Mouse (Mus musculus) embryonic fibroblast, embryonic 13.5 days (primary cell): ENCODE data around the gene Zfp566. TPM values are rescaled to one million over a fixed set of nuclear protein-coding genes. Genes with fewer than 3 reads are reported as not detected.

Experiments used
- H3K27ac ChIP-seq: 2 replicates; pipeline ENCODE4 v1.5.1; 2012; ENCODE audit warnings: low read length, control low read depth, inconsistent platforms; ENCODE audit not compliant: insufficient read depth
- H3K4me1 ChIP-seq: 2 replicates; pipeline ENCODE4 v1.6.1; 2011; ENCODE audit warnings: low read length; ENCODE audit not compliant: control insufficient read depth, insufficient read depth
- H3K4me3 ChIP-seq: 2 replicates; pipeline ENCODE4 v1.5.1; 2011; ENCODE audit warnings: mild to moderate bottlenecking, control low read depth, low read length; ENCODE audit not compliant: insufficient read depth
- CTCF ChIP-seq: IDR thresholded peaks from 2 replicates; pipeline ENCODE4 v1.5.1; 2011; ENCODE audit warnings: mild to moderate bottlenecking, control low read depth, low read length, moderate library complexity, borderline replicate concordance; ENCODE audit not compliant: insufficient read depth
- POLR2A ChIP-seq: IDR thresholded peaks from 2 replicates; pipeline ENCODE4 v1.6.1; 2011; ENCODE audit warnings: low read depth, mild to moderate bottlenecking, control low read depth, low read length, moderate library complexity
- polyA plus RNA-seq: library from polyadenylated mRNA; stranded (reverse); fragments of >200 nt; gene quantifications from 2 replicates; pipeline ENCODE4 v1.2.4, GENCODE M21; 2011; ENCODE audit warnings: low read depth; ENCODE audit not compliant: missing spikeins, insufficient read length

Gene Zfp566
- polyA plus RNA-seq, 1 experiment = 4.8 TPM

DNA sequence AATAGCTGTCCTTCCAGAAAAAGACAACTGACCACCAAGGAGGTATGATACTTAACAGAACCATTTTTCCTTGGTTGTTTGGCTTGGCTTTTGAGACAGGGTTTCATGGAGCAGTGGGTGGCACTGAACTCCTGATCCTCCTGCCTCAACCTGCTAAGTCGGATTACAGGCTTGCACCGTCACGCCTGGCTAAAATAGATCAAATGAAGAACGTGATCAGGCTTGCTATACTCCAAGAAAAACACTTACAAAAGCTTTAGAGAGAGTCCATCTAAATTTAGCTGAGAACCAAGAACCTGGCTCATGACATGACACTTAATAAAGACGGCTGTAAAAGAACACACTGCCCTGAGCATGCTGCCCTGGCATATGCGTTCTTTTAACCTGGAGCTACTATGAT lies 30.0 kb downstream of the Zfp566 start:
- H3K4me1 ChIP-seq = no peaks in the 10 kb centered on the region
- H3K27ac ChIP-seq = no peak overlapping the region
- TF ChIP-seq POLR2A (no peak), CTCF (no peak)
- no peak overlapping the region for H3K4me3 ChIP-seq

GRCm38 (mm10) chr7:30053591-30053990 lies 36.7 kb downstream of the Zfp566 start:
- TF ChIP-seq CTCF (no peak), POLR2A (no peak)
- Histone ChIP-seq H3K27ac (no peak overlapping the region), H3K4me1 (no peaks in the 10 kb centered on the region), H3K4me3 (no peak overlapping the region)

- TF ChIP-seq CTCF (no peak), POLR2A (peak; percentile 63)
- peak within 1 kb of the TSS; percentile 66 for H3K4me3 ChIP-seq
- H3K27ac ChIP-seq = no peak within 1 kb of the TSS
- no peaks in the 10 kb centered on the region for H3K4me1 ChIP-seq
These were observed 39.3 kb downstream of the Zfp566 start, which contains the start of gene Zfp14 for GRCm38 (mm10) chr7:30050882-30051548. Gene Zfp14 (minus strand): TSS chr7:30051380.

DNA sequence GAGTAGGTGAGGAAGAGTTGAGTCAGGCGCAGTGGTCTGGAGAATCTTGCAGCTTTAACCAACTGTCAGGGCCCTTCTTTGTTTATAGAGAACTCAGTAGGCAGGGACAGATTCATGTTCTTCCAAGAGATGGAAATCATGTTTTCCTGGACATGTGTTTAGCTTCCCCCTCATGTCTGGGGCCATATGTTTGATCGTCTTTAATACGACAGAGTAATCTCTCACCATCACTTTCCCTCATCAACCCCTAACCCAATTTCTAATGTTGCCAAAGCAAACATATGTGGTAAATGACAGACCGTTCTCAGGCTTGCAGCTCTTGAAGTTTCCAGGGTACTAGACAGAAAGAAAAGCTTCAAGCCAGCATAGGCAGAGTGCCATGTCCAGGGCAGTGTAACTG lies 42.2 kb downstream of the Zfp566 start:
- Histone ChIP-seq H3K4me1 (no peaks in the 10 kb centered on the region), H3K4me3 (no peak overlapping the region), H3K27ac (no peak overlapping the region)
- no peak for TF ChIP-seq POLR2A
- no peak for TF ChIP-seq CTCF

GRCm38 (mm10) chr7:30044354-30044753 lies 46.0 kb downstream of the Zfp566 start:
- no peak for TF ChIP-seq POLR2A
- no peak for TF ChIP-seq CTCF
- Histone ChIP-seq H3K27ac (no peak overlapping the region), H3K4me1 (0 out of 2 replicates have a peak, but pooled peaks cover 2% of the 10 kb centered on the region), H3K4me3 (no peak overlapping the region)

DNA sequence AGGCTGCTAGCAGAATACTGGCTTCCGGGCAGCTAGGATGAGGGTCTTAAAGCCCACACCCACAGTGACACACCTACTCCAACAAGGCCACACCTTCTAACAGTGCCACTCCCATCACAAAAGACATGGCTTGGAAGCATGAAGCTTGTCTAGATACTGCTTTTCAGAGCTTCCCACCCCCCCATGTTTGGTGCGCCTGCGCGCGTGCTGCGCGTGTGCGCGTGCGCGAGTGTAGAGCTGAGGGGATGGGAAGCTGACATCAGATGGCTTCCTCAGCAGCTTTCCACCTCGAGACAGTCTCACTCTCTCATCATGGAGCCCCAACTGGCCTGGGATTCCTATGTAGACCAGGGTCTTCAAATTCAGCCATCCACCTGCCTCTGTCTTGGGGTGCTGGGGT lies 56.0 kb downstream of the Zfp566 start:
- Histone ChIP-seq H3K4me3 (no peak overlapping the region), H3K4me1 (no peaks in the 10 kb centered on the region), H3K27ac (no peak overlapping the region)
- TF ChIP-seq POLR2A (no peak), CTCF (no peak)

- no peak overlapping the region for H3K27ac ChIP-seq
- no peak overlapping the region for H3K4me3 ChIP-seq
- no peaks in the 10 kb centered on the region for H3K4me1 ChIP-seq
- TF ChIP-seq POLR2A = no peak
- TF ChIP-seq CTCF = no peak
These were observed 58.9 kb downstream of the Zfp566 start for GRCm38 (mm10) chr7:30031379-30031778.

DNA sequence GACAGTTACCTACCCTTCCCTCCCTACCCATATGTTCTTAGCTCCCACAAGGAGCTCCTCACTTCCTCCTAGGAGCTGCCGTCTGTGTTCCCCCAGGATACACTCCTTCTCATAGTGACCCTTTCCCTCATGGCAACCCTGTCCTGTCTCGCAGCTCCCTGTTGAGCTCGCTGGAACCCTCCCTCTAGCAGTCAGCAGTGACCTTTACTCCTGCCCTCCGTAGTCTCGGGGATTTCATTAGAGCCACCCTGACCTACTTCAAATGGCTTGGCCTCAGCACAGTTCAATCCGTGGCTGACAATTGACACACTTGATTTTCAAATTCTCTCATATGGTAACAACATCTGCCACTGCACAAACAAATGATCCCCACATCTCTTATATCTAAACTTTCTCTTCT lies 59.6 kb downstream of the Zfp566 start:
- no peak overlapping the region for H3K27ac ChIP-seq
- TF ChIP-seq POLR2A = no peak
- no peak for TF ChIP-seq CTCF
- no peak overlapping the region for H3K4me3 ChIP-seq
- no peaks in the 10 kb centered on the region for H3K4me1 ChIP-seq

GRCm38 (mm10) chr7:30028572-30028971 lies 61.8 kb downstream of the Zfp566 start:
- TF ChIP-seq CTCF (no peak), POLR2A (no peak)
- H3K4me1 ChIP-seq = no peaks in the 10 kb centered on the region

More at GRCm38 (mm10) chr7:30028572-30028971, 61.8 kb downstream of the Zfp566 start:
- no peak overlapping the region for H3K27ac ChIP-seq
- no peak overlapping the region for H3K4me3 ChIP-seq

Other genes starting within 250 kb of the Zfp566 start
- gene Zfp940, start 236.9 kb downstream of the Zfp566 start, polyA plus RNA-seq = 3.9 and 5.2 TPM in 2 replicates
- 5.8 and 7.3 TPM in 2 replicates for gene Zfp420, start 230.5 kb downstream of the Zfp566 start, polyA plus RNA-seq
- 11.0 and 12.5 TPM in 2 replicates for gene Zfp27, start 184.0 kb downstream of the Zfp566 start, polyA plus RNA-seq
- 6.5 and 11.6 TPM in 2 replicates for gene Zfp383, start 182.3 kb downstream of the Zfp566 start, polyA plus RNA-seq
- 8.0 and 11.9 TPM in 2 replicates for gene Zfp74, start 136.4 kb downstream of the Zfp566 start, polyA plus RNA-seq
- gene Zfp568, start 106.6 kb downstream of the Zfp566 start, polyA plus RNA-seq = 17.4 and 21.7 TPM in 2 replicates
- gene Zfp14, start 39.1 kb downstream of the Zfp566 start, polyA plus RNA-seq = 3.1 and 3.6 TPM in 2 replicates
- 1.8 and 2.8 TPM in 2 replicates for gene Zfp82, start 17.6 kb downstream of the Zfp566 start, polyA plus RNA-seq
- 2.3 and 2.7 TPM in 2 replicates for gene Gm26920, start 117 bp downstream of the Zfp566 start, polyA plus RNA-seq
- 95.0 and 119 TPM in 2 replicates for gene Zfp260, start 4.2 kb upstream of the Zfp566 start, polyA plus RNA-seq
- 8.4 and 9.4 TPM in 2 replicates for gene Zfp382, start 31.4 kb upstream of the Zfp566 start, polyA plus RNA-seq
- 62.6 and 68.9 TPM in 2 replicates for gene Zfp146, start 79.2 kb upstream of the Zfp566 start, polyA plus RNA-seq
- gene Cox7a1, start 93.6 kb upstream of the Zfp566 start, polyA plus RNA-seq = not detected in 2 replicates
- 465 and 512 TPM in 2 replicates for gene Capns1, start 108.3 kb upstream of the Zfp566 start, polyA plus RNA-seq
- 52.0 and 53.4 TPM in 2 replicates for gene Polr2i, start 141.4 kb upstream of the Zfp566 start, polyA plus RNA-seq
- gene Tbcb, start 141.7 kb upstream of the Zfp566 start, polyA plus RNA-seq = 83.5 and 90.8 TPM in 2 replicates
- gene Ovol3, start 145.2 kb upstream of the Zfp566 start, polyA plus RNA-seq = not detected in 2 replicates
- gene Thap8, start 189.6 kb upstream of the Zfp566 start, polyA plus RNA-seq = not detected in 2 replicates
- 7.7 and 8.2 TPM in 2 replicates for gene Wdr62, start 189.9 kb upstream of the Zfp566 start, polyA plus RNA-seq
- gene Clip3, start 201.2 kb upstream of the Zfp566 start, polyA plus RNA-seq = 124 and 149 TPM in 2 replicates
- gene Alkbh6, start 218.2 kb upstream of the Zfp566 start, polyA plus RNA-seq = 20.7 and 21.3 TPM in 2 replicates
- gene Syne4, start 224.3 kb upstream of the Zfp566 start, polyA plus RNA-seq = 1.5 and 2.6 TPM in 2 replicates
- 0.67 and 0.90 TPM in 2 replicates for gene E130208F15Rik, start 231.2 kb upstream of the Zfp566 start, polyA plus RNA-seq
- 6.1 and 6.8 TPM in 2 replicates for gene Sdhaf1, start 233.4 kb upstream of the Zfp566 start, polyA plus RNA-seq